Mouse (Mus musculus): ENCODE data around the gene Chchd3.

DNA sequence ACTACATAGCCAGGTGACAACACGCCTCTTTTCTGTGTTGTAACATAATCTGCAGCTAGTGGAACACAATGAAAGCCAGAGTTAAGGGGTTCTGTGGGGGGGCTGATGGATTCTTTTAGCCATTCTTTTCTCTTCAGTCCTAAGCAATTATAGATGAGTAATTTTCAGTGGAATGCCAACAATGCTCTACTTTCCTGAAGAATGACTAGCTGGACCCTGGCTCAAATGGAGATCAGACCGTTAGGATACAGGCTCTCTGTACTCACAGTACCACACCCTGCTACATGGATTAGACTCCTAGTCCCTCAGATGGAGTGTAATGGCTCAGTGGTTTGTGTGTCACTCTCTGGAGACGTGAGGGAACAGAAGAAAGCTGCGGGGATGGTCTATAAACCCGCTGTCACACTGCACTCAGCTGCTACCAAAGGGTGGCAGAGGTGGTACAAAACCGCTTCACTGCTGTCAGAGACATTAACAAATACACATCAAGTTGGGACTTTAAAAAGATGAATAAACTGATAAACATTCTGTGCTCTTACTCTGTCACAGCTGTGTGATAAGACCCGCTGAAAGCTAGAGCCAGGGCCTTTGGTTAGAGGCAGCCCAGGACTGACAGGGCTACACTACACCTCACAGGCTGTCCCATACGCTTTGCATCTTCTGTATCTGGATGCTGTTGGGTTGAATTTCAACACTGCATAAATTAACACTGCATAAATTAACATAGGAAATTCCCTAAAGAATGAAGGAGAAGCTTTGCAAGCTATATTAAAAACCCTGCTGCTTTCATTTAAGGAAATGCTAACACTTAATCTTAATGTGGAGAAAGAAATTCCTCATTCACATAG, 264.2 kb downstream of the Chchd3 start:
- TF ChIP-seq MYB (IDR thresholded peaks at IDR 0.05; ENCODE audit: low read depth, low read length) (no peak), RCOR1 (IDR thresholded peaks at IDR 0.05; ENCODE audit: low read depth, low read length) (no peak), CTCF (IDR thresholded peaks at IDR 0.05 in 2 of 3, conservative IDR thresholded peaks at IDR 0.05 in 1 of 3; ENCODE audit: control insufficient read depth in 1 of 3, insufficient read depth in 1 of 3, low read depth in 2 of 3, low read length in 3 of 3, poor library complexity in 1 of 3, severe bottlenecking in 1 of 3) (no peak), USF2 (IDR thresholded peaks at IDR 0.05; ENCODE audit: borderline replicate concordance in 1 of 2, insufficient read depth in 1 of 2, low read depth in 1 of 2, low read length in 2 of 2) (no peak), JUND (IDR thresholded peaks at IDR 0.05; ENCODE audit: low read depth, low read length) (no peak), POLR2A (IDR thresholded peaks at IDR 0.05; ENCODE audit: control insufficient read depth in 1 of 2, insufficient read depth in 1 of 2, low read depth in 1 of 2, low read length in 2 of 2, poor library complexity in 1 of 2) (no peak), BHLHE40 (IDR thresholded peaks at IDR 0.05; ENCODE audit: borderline replicate concordance, low read depth, low read length) (no peak), RAD21 (IDR thresholded peaks at IDR 0.05; ENCODE audit: low read depth, low read length) (no peak), HCFC1 (IDR thresholded peaks at IDR 0.05; ENCODE audit: low read depth, low read length) (no peak), TAL1 (IDR thresholded peaks at IDR 0.05; ENCODE audit: low read length) (no peak)
